Mouse (Mus musculus) kidney, adult 18-20 months (tissue): ENCODE results near the gene Gm10715.
"Not testable (repeated sequence)": the region's sequence is repeated elsewhere in the genome, so short reads cannot be mapped to it uniquely, and the experiment has no call there.

Experiments used
- DNase-seq: peaks from one replicate; pipeline ENCODE4 v3.0.0; 2021

Gene Gm10715

DNA sequence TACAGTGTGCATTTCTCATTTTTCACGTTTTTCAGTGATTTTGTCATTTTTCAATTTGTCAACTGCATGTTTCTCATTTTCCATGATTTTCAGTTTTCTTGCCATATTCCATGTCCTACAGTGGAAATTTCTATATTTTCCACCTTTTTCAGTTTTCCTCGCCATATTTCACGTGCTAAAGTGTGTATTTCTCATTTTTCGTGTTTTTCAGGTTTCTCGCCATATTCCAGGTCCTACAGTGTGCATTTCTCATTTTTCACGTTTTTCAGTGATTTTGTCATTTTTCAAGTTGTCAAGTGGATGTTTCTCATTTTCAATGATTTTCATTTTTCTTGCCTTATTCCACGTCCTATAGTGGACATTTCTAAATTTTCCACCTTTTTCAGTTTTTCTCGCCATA is at the start of gene Gm10715:
Gm10715 (plus strand) TSS at position 301 of the 400 bp plus-strand sequence.
- not testable (repeated sequence) for DNase-seq

DNA sequence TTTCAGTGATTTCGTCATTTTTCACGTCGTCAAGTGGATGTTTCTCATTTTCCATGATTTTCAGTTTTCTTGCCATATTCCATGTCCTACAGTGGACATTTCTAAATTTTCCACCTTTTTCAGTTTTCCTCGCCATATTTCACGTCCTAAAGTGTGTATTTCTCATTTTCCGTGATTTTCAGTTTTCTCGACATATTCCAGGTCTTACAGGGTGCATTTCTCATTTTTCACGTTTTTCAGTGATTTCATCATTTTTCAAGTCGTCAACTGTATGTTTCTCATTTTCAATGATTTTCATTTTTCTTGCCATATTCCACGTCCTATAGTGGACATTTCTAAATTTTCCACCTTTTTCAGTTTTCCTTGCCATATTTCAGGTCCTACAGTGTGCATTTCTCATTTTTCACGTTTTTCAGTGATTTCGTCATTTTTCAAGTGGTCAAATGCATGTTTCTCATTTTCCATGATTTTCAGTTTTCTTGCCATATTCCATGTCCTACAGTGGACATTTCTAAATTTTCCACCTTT is 36.2 kb upstream of the Gm10715 start, which contains the start of gene Gm10722:
Gm10722 (plus strand) TSS at position 478 of the 528 bp plus-strand sequence.
- DNase-seq: not testable (repeated sequence)

DNA sequence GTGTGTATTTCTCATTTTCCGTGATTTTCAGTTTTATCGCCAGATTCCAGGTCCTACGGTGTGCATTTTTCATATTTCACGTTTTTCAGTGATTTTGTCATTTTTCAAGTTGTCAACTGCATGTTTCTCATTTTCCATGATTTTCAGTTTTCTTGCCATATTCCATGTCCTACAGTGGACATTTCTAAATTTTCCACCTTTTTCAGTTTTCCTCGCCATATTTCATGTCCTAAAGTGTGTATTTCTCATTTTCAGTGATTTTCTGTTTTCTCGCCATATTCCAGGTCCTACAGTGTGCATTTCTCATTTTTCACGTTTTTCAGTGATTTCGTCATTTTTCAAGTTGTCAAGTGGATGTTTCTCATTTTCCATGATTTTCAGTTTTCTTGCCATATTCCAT is 35.7 kb upstream of the Gm10715 start:
- DNase-seq: not testable (repeated sequence)

- DNase-seq: peak; percentile 54
These were observed 34.6 kb upstream of the Gm10715 start for GRCm38 (mm10) chr9:3001948-3002659.

- not testable (repeated sequence) for DNase-seq
These were observed 33.8 kb upstream of the Gm10715 start, which contains the start of gene Gm11168 for GRCm38 (mm10) chr9:3002794-3003396. Gene Gm11168, plus strand, starts transcription at chr9:3003346.

- not testable (repeated sequence) for DNase-seq
These were observed 30.5 kb upstream of the Gm10715 start for GRCm38 (mm10) chr9:3006179-3006578.

- DNase-seq: peak; percentile 71
These were observed 30.0 kb upstream of the Gm10715 start for GRCm38 (mm10) chr9:3006636-3007035.

DNA sequence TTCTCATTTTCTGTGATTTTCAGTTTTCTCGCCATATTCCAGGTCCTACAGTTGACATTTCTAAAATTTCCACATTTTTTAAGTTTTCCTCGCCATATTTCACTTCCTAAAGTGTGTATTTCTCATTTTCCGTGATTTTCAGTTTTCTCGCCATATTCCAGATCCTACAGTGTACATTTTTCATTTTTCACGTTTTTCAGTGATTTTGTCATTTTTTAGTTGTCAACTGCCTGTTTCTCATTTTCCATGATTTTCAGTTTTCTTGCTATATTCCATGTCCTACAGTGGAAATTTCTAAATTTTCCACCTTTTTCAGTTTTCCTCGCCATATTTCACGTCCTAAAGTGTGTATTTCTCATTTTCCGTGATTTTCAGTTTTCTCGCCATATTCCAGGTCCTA is 29.4 kb upstream of the Gm10715 start:
- DNase-seq: not testable (repeated sequence)

DNA sequence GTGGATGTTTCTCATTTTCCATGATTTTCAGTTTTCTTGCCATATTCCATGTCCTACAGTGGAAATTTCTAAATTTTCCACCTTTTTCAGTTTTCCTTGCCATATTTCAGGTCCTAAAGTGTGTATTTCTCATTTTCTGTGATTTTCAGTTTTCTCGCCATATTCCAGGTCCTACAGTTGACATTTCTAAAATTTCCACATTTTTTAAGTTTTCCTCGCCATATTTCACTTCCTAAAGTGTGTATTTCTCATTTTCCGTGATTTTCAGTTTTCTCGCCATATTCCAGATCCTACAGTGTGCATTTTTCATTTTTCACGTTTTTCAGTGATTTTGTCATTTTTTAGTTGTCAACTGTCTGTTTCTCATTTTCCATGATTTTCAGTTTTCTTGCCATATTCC is 27.3 kb upstream of the Gm10715 start:
- DNase-seq: not testable (repeated sequence)

DNA sequence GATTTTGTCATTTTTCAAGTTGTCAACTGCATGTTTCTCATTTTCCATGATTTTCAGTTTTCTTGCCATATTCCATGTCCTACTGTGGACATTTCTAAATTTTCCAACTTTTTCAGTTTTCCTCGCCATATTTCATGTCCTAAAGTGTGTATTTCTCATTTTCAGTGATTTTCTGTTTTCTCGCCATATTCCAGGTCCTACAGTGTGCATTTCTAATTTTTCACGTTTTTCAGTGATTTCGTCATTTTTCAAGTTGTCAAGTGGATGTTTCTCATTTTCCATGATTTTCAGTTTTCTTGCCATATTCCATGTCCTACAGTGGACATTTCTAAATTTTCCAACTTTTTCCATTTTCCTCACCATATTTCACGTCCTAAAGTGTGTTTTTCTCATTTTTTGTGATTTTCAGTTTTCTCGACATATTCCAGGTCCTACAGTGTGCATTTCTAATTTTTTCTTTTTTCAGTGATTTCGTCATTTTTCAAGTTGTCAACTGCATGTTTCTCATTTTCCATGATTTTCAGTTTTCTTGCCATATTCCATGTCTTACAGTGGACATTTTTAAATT is 24.5 kb upstream of the Gm10715 start:
- not testable (repeated sequence) for DNase-seq

GRCm38 (mm10) chr9:3012733-3013279 is 23.9 kb upstream of the Gm10715 start, which contains the start of gene Gm10721:
Gene Gm10721, plus strand, starts transcription at chr9:3013140.
- not testable (repeated sequence) for DNase-seq

- DNase-seq: not testable (repeated sequence)
These were observed 21.3 kb upstream of the Gm10715 start, which contains the start of gene Gm10720 for GRCm38 (mm10) chr9:3015354-3015753. Gene Gm10720, plus strand, starts transcription at chr9:3015654.

- DNase-seq: not testable (repeated sequence)
These were observed 20.8 kb upstream of the Gm10715 start for GRCm38 (mm10) chr9:3015896-3016295.

- not testable (repeated sequence) for DNase-seq
These were observed 19.6 kb upstream of the Gm10715 start, which contains the start of gene Gm10719 for GRCm38 (mm10) chr9:3017108-3017507. Gene Gm10719, plus strand, starts transcription at chr9:3017408.

- peak; percentile 30 for DNase-seq
These were observed 17.7 kb upstream of the Gm10715 start for GRCm38 (mm10) chr9:3018944-3019343.

- not testable (repeated sequence) for DNase-seq
These were observed 16.6 kb upstream of the Gm10715 start for GRCm38 (mm10) chr9:3019835-3020727.

- DNase-seq: not testable (repeated sequence)
These were observed 14.2 kb upstream of the Gm10715 start for GRCm38 (mm10) chr9:3022316-3023008.

- DNase-seq: not testable (repeated sequence)
These were observed 13.2 kb upstream of the Gm10715 start, which contains the start of gene Gm10718 for GRCm38 (mm10) chr9:3023312-3023984. Gene Gm10718, plus strand, starts transcription at chr9:3023547.

- DNase-seq: peak; percentile 37
These were observed 12.6 kb upstream of the Gm10715 start for GRCm38 (mm10) chr9:3023985-3024648.
